Mouse (Mus musculus) forebrain, embryonic 10.5 days (tissue): Measurements from ENCODE around the gene C1qtnf4. TPM values are rescaled to one million over a fixed set of nuclear protein-coding genes. Genes with fewer than 3 reads are reported as not detected.

Source experiments
- DNase-seq: peaks from one replicate; pipeline ENCODE4 v3.0.0-alpha.2; 2017; ENCODE audit warnings: low spot score; ENCODE audit errors: extremely low spot score
- H3K27ac ChIP-seq: fragments of 300-500 bp; sonication (generic); 2 replicates; pipeline ENCODE4 v1.5.1; 2016; ENCODE audit warnings: mild to moderate bottlenecking
- H3K27me3 ChIP-seq: fragments of 300-500 bp; sonication (generic); 2 replicates; pipeline ENCODE4 v1.6.1; 2016; ENCODE audit warnings: mild to moderate bottlenecking; ENCODE audit not compliant: poor library complexity, severe bottlenecking
- H3K36me3 ChIP-seq: fragments of 300-500 bp; sonication (generic); replicated peaks from 2 replicates; pipeline ENCODE4 v1.6.1; 2016; ENCODE audit warnings: mild to moderate bottlenecking, moderate library complexity
- H3K4me1 ChIP-seq: fragments of 300-500 bp; sonication (generic); 2 replicates; pipeline ENCODE4 v1.6.1; 2016
- H3K4me3 ChIP-seq: fragments of 300-500 bp; sonication (generic); 2 replicates; pipeline ENCODE4 v1.5.1; 2016; ENCODE audit warnings: mild to moderate bottlenecking, moderate library complexity
- H3K9me3 ChIP-seq: fragments of 300-500 bp; sonication (generic); 2 replicates; pipeline ENCODE4 v1.6.1; 2016; ENCODE audit warnings: mild to moderate bottlenecking, moderate library complexity
- WGBS: fragments of 180-500 bp; shearing (Covaris S2); methylation state at CpG from one replicate; pipeline ENCODE4 v1.1.7; 2016; 5-methylcytosine and 5-hydroxymethylcytosine counted together
- polyA plus RNA-seq: library from polyadenylated mRNA; unstranded; fragments of >200 nt; fragmentation: Nextera tagmentation; extraction: Ambion mirVana; gene quantifications from 2 replicates; pipeline ENCODE4 v1.2.1, GENCODE M21; 2016

The C1qtnf4 gene
- polyA plus RNA-seq, 1 experiment from 2014 or later, result 3.4 TPM

- peaks cover 11% of the 10 kb centered on the region; the same call in 1 of the 2 replicates for H3K4me1 ChIP-seq
- H3K27me3 ChIP-seq, result no peaks in the 10 kb centered on the region
- H3K36me3 ChIP-seq, result peaks cover 72% of the 10 kb centered on the region
- peak; percentile 77 for DNase-seq
- no peak overlapping the region for H3K27ac ChIP-seq
- H3K4me3 ChIP-seq, result no peak overlapping the region
- 37% methylated on average over 3 of the region's 3 CpGs for WGBS
- no peaks in the 10 kb centered on the region for H3K9me3 ChIP-seq
These were observed 19.1 kb upstream of the C1qtnf4 start for GRCm38 (mm10) chr2:90866524-90866923.

GRCm38 (mm10) chr2:90870136-90870601, 15.5 kb upstream of the C1qtnf4 start:
- no peak for DNase-seq
- no peaks in the 10 kb centered on the region for H3K9me3 ChIP-seq
- no peak overlapping the region for H3K4me3 ChIP-seq
- 0 out of 2 replicates have a peak overlapping the region, but pooled peaks have one; percentile 40 for H3K27ac ChIP-seq
- H3K4me1 ChIP-seq, result no peaks in the 10 kb centered on the region
- H3K27me3 ChIP-seq, result no peaks in the 10 kb centered on the region
- 72% methylated on average over 4 of the region's 4 CpGs for WGBS
- H3K36me3 ChIP-seq, result peaks cover 35% of the 10 kb centered on the region

- H3K27ac ChIP-seq, result no peak overlapping the region
- DNase-seq, result no peak
- no peaks in the 10 kb centered on the region for H3K9me3 ChIP-seq
- peaks cover 23% of the 10 kb centered on the region for H3K36me3 ChIP-seq
- WGBS, result 78% methylated on average over 8 of the region's 8 CpGs
- H3K4me1 ChIP-seq, result no peaks in the 10 kb centered on the region
- H3K27me3 ChIP-seq, result no peaks in the 10 kb centered on the region
- no peak overlapping the region for H3K4me3 ChIP-seq
These were observed 14.3 kb upstream of the C1qtnf4 start for GRCm38 (mm10) chr2:90871180-90871961.

GRCm38 (mm10) chr2:90874025-90874424, 11.6 kb upstream of the C1qtnf4 start:
- Histone ChIP-seq H3K9me3 (no peaks in the 10 kb centered on the region), H3K36me3 (no peaks in the 10 kb centered on the region; the same call in 1 of the 2 replicates), H3K4me1 (peaks cover 2% of the 10 kb centered on the region), H3K27me3 (0 out of 2 replicates have a peak, but pooled peaks cover under 1% of the 10 kb centered on the region), H3K4me3 (no peak overlapping the region), H3K27ac (no peak overlapping the region)
- DNase-seq, result no peak
- 89% methylated on average over 1 of the region's 1 CpGs for WGBS

GRCm38 (mm10) chr2:90875239-90875638, 10.4 kb upstream of the C1qtnf4 start:
- Histone ChIP-seq H3K4me1 (peaks cover 14% of the 10 kb centered on the region), H3K27me3 (peaks cover 5% of the 10 kb centered on the region), H3K36me3 (no peaks in the 10 kb centered on the region), H3K9me3 (no peaks in the 10 kb centered on the region), H3K27ac (no peak overlapping the region), H3K4me3 (no peak overlapping the region)
- 85% methylated on average over 2 of the region's 2 CpGs for WGBS
- no peak for DNase-seq

- H3K27ac ChIP-seq, result no peak overlapping the region
- no peaks in the 10 kb centered on the region for H3K9me3 ChIP-seq
- no peak overlapping the region for H3K4me3 ChIP-seq
- peaks cover 24% of the 10 kb centered on the region for H3K4me1 ChIP-seq
- WGBS, result 62% methylated on average over 5 of the region's 5 CpGs
- DNase-seq, result no peak
- H3K27me3 ChIP-seq, result peaks cover 16% of the 10 kb centered on the region
- H3K36me3 ChIP-seq, result no peaks in the 10 kb centered on the region
These were observed 7.9 kb upstream of the C1qtnf4 start for GRCm38 (mm10) chr2:90877584-90878259.

- Histone ChIP-seq H3K4me1 (peaks cover 25% of the 10 kb centered on the region), H3K36me3 (no peaks in the 10 kb centered on the region), H3K27me3 (peaks cover 24% of the 10 kb centered on the region), H3K27ac (no peak overlapping the region), H3K9me3 (no peaks in the 10 kb centered on the region; the same call in 1 of the 2 replicates), H3K4me3 (no peak overlapping the region)
- DNase-seq, result no peak
These were observed 6.2 kb upstream of the C1qtnf4 start for GRCm38 (mm10) chr2:90879419-90879818.

GRCm38 (mm10) chr2:90880144-90880785, 5.4 kb upstream of the C1qtnf4 start:
- Histone ChIP-seq H3K27me3 (peaks cover 32% of the 10 kb centered on the region), H3K4me1 (peaks cover 34% of the 10 kb centered on the region), H3K36me3 (no peaks in the 10 kb centered on the region), H3K27ac (no peak overlapping the region), H3K4me3 (no peak overlapping the region), H3K9me3 (no peaks in the 10 kb centered on the region; the same call in 1 of the 2 replicates)
- no peak for DNase-seq
- 13% methylated on average over 6 of the region's 6 CpGs for WGBS

GRCm38 (mm10) chr2:90881824-90882223, 3.8 kb upstream of the C1qtnf4 start:
- Histone ChIP-seq H3K9me3 (no peaks in the 10 kb centered on the region; the same call in 1 of the 2 replicates), H3K36me3 (no peaks in the 10 kb centered on the region), H3K4me1 (peaks cover 49% of the 10 kb centered on the region), H3K27me3 (peaks cover 48% of the 10 kb centered on the region), H3K4me3 (no peak overlapping the region), H3K27ac (no peak overlapping the region)
- 85% methylated on average over 2 of the region's 2 CpGs for WGBS
- no peak for DNase-seq

GRCm38 (mm10) chr2:90886436-90886835, 776 bp downstream of the C1qtnf4 start:
- peaks cover 78% of the 10 kb centered on the region for H3K27me3 ChIP-seq
- H3K4me1 ChIP-seq, result peaks cover 46% of the 10 kb centered on the region
- DNase-seq, result no peak
- 20% methylated on average over 6 of the region's 6 CpGs for WGBS
- no peaks in the 10 kb centered on the region; the same call in 1 of the 2 replicates for H3K9me3 ChIP-seq
- no peaks in the 10 kb centered on the region for H3K36me3 ChIP-seq
- peak overlapping the region; percentile 87; the same call in 1 of the 2 replicates for H3K27ac ChIP-seq
- H3K4me3 ChIP-seq, result peak overlapping the region; percentile 73

GRCm38 (mm10) chr2:90887627-90888026, 2.0 kb downstream of the C1qtnf4 start:
- Histone ChIP-seq H3K27me3 (peaks cover 86% of the 10 kb centered on the region), H3K9me3 (no peaks in the 10 kb centered on the region; the same call in 1 of the 2 replicates), H3K36me3 (peaks cover 7% of the 10 kb centered on the region; the same call in 1 of the 2 replicates), H3K27ac (no peak overlapping the region), H3K4me1 (peaks cover 46% of the 10 kb centered on the region), H3K4me3 (no peak overlapping the region)
- no peak for DNase-seq
- WGBS, result 73% methylated on average over 5 of the region's 5 CpGs
